Mouse (Mus musculus): ENCODE results near the gene Krtap16-3. TPM values are rescaled to one million over a fixed set of nuclear protein-coding genes. Genes with fewer than 3 reads are reported as not detected.

The Krtap16-3 gene
- polyA plus RNA-seq (2015; fragmentation: Nextera tagmentation; extraction: Ambion mirVana) = not detected in 2 replicates

- Histone ChIP-seq H3K9ac (no peak within 1 kb of the TSS), H3K4me2 (no peak within 1 kb of the TSS), H3K27ac (no peak within 1 kb of the TSS), H3K9me3 (no peaks in the 10 kb centered on the region), H3K4me3 (no peak within 1 kb of the TSS), H3K36me3 (replicated peaks) (no peaks in the 10 kb centered on the region), H3K4me1 (no peaks in the 10 kb centered on the region), H3K27me3 (replicated peaks) (no peaks in the 10 kb centered on the region)
- no peak for ATAC-seq (replicated peaks)
- 89% methylated on average over 7 of the region's 7 CpGs for WGBS
These were observed at the start of gene Krtap16-3 for GRCm38 (mm10) chr16:88962773-88963172. Krtap16-3 (minus strand) TSS chr16:88962873.

- no peaks in the 10 kb centered on the region for H3K9me3 ChIP-seq
- H3K4me1 ChIP-seq = no peaks in the 10 kb centered on the region
- H3K4me3 ChIP-seq = no peak within 1 kb of the TSS
- H3K27me3 ChIP-seq (replicated peaks) = no peaks in the 10 kb centered on the region
- ATAC-seq (replicated peaks) = no peak
- no peak within 1 kb of the TSS for H3K27ac ChIP-seq
- WGBS = 86% methylated on average over 5 of the region's 5 CpGs
- H3K4me2 ChIP-seq = no peak within 1 kb of the TSS
- H3K36me3 ChIP-seq (replicated peaks) = no peaks in the 10 kb centered on the region
- no peak within 1 kb of the TSS for H3K9ac ChIP-seq
These were observed 48.0 kb upstream of the Krtap16-3 start, which contains the start of gene Krtap22-2 for GRCm38 (mm10) chr16:89010659-89011058. Krtap22-2 (minus strand) TSS chr16:89010759.

GRCm38 (mm10) chr16:88941106-88941505, 21.6 kb downstream of the Krtap16-3 start:
- no peak overlapping the region for H3K9ac ChIP-seq
- no peak overlapping the region for H3K27ac ChIP-seq
- H3K4me1 ChIP-seq = no peaks in the 10 kb centered on the region
- no peak overlapping the region for H3K4me2 ChIP-seq
- no peaks in the 10 kb centered on the region for H3K27me3 ChIP-seq (replicated peaks)
- H3K36me3 ChIP-seq (replicated peaks) = no peaks in the 10 kb centered on the region
- H3K4me3 ChIP-seq = no peak overlapping the region
- WGBS = 63% methylated on average over 6 of the region's 6 CpGs
- no peaks in the 10 kb centered on the region for H3K9me3 ChIP-seq
- ATAC-seq (replicated peaks) = no peak

GRCm38 (mm10) chr16:88938252-88938651, 24.4 kb downstream of the Krtap16-3 start:
- no peak overlapping the region for H3K4me2 ChIP-seq
- 80% methylated on average over 7 of the region's 7 CpGs for WGBS
- H3K9ac ChIP-seq = no peak overlapping the region
- no peak overlapping the region for H3K4me3 ChIP-seq
- no peak for ATAC-seq (replicated peaks)
- H3K4me1 ChIP-seq = no peaks in the 10 kb centered on the region
- no peaks in the 10 kb centered on the region for H3K36me3 ChIP-seq (replicated peaks)
- H3K9me3 ChIP-seq = no peaks in the 10 kb centered on the region
- no peak overlapping the region for H3K27ac ChIP-seq
- H3K27me3 ChIP-seq (replicated peaks) = no peaks in the 10 kb centered on the region

- H3K36me3 ChIP-seq (replicated peaks) = no peaks in the 10 kb centered on the region
- H3K27me3 ChIP-seq (replicated peaks) = no peaks in the 10 kb centered on the region
- H3K4me2 ChIP-seq = no peak within 1 kb of the TSS
- no peaks in the 10 kb centered on the region for H3K4me1 ChIP-seq
- WGBS = 92% methylated on average over 3 of the region's 3 CpGs
- H3K27ac ChIP-seq = no peak within 1 kb of the TSS
- no peak within 1 kb of the TSS for H3K4me3 ChIP-seq
- H3K9me3 ChIP-seq = no peaks in the 10 kb centered on the region
- ATAC-seq (replicated peaks) = no peak
- no peak within 1 kb of the TSS for H3K9ac ChIP-seq
These were observed 30.5 kb downstream of the Krtap16-3 start, which contains the start of gene Krtap19-9b for GRCm38 (mm10) chr16:88932165-88932564. Krtap19-9b (minus strand) TSS chr16:88932265.

Other genes with a start within 250 kb of the Krtap16-3 start
- not detected in 2 replicates for gene Krtap13-1, start 234.0 kb downstream of the Krtap16-3 start, polyA plus RNA-seq (2015; fragmentation: Nextera tagmentation; extraction: Ambion mirVana)
- not detected in 2 replicates for gene Krtap13, start 211.2 kb downstream of the Krtap16-3 start, polyA plus RNA-seq (2015; fragmentation: Nextera tagmentation; extraction: Ambion mirVana)
- not detected in 2 replicates for gene 2310034C09Rik, start 204.0 kb downstream of the Krtap16-3 start, polyA plus RNA-seq (2015; fragmentation: Nextera tagmentation; extraction: Ambion mirVana)
- gene 2310057N15Rik, start 188.7 kb downstream of the Krtap16-3 start, polyA plus RNA-seq (2015; fragmentation: Nextera tagmentation; extraction: Ambion mirVana) = not detected in 2 replicates
- not detected in 2 replicates for gene Gm5965, start 185.0 kb downstream of the Krtap16-3 start, polyA plus RNA-seq (2015; fragmentation: Nextera tagmentation; extraction: Ambion mirVana)
- not detected in 2 replicates for gene Gm20741, start 150.7 kb downstream of the Krtap16-3 start, polyA plus RNA-seq (2015; fragmentation: Nextera tagmentation; extraction: Ambion mirVana)
- not detected in 2 replicates for gene Krtap15, start 142.7 kb downstream of the Krtap16-3 start, polyA plus RNA-seq (2015; fragmentation: Nextera tagmentation; extraction: Ambion mirVana)
- not detected in 2 replicates for gene Krtap14, start 136.7 kb downstream of the Krtap16-3 start, polyA plus RNA-seq (2015; fragmentation: Nextera tagmentation; extraction: Ambion mirVana)
- gene Krtap19-1, start 93.5 kb downstream of the Krtap16-3 start, polyA plus RNA-seq (2015; fragmentation: Nextera tagmentation; extraction: Ambion mirVana) = not detected in 2 replicates
- not detected in 2 replicates for gene Krtap19-2, start 88.6 kb downstream of the Krtap16-3 start, polyA plus RNA-seq (2015; fragmentation: Nextera tagmentation; extraction: Ambion mirVana)
- gene Krtap19-3, start 84.8 kb downstream of the Krtap16-3 start, polyA plus RNA-seq (2015; fragmentation: Nextera tagmentation; extraction: Ambion mirVana) = not detected in 2 replicates
- not detected in 2 replicates for gene Krtap19-4, start 77.8 kb downstream of the Krtap16-3 start, polyA plus RNA-seq (2015; fragmentation: Nextera tagmentation; extraction: Ambion mirVana)
- not detected in 2 replicates for gene Krtap19-5, start 66.4 kb downstream of the Krtap16-3 start, polyA plus RNA-seq (2015; fragmentation: Nextera tagmentation; extraction: Ambion mirVana)
- gene Krtap19-9b, start 30.6 kb downstream of the Krtap16-3 start, polyA plus RNA-seq (2015; fragmentation: Nextera tagmentation; extraction: Ambion mirVana) = not detected in 2 replicates
- gene Krtap22-2, start 47.9 kb upstream of the Krtap16-3 start, polyA plus RNA-seq (2015; fragmentation: Nextera tagmentation; extraction: Ambion mirVana) = not detected in 2 replicates
- not detected in 2 replicates for gene Gm10229, start 52.4 kb upstream of the Krtap16-3 start, polyA plus RNA-seq (2015; fragmentation: Nextera tagmentation; extraction: Ambion mirVana)
- not detected in 2 replicates for gene Krtap6-1, start 68.8 kb upstream of the Krtap16-3 start, polyA plus RNA-seq (2015; fragmentation: Nextera tagmentation; extraction: Ambion mirVana)
- not detected in 2 replicates for gene Gm10228, start 78.6 kb upstream of the Krtap16-3 start, polyA plus RNA-seq (2015; fragmentation: Nextera tagmentation; extraction: Ambion mirVana)
- not detected in 2 replicates for gene Krtap6-5, start 85.0 kb upstream of the Krtap16-3 start, polyA plus RNA-seq (2015; fragmentation: Nextera tagmentation; extraction: Ambion mirVana)
- not detected in 2 replicates for gene 1110025L11Rik, start 101.1 kb upstream of the Krtap16-3 start, polyA plus RNA-seq (2015; fragmentation: Nextera tagmentation; extraction: Ambion mirVana)
- gene Krtap6-3, start 121.1 kb upstream of the Krtap16-3 start, polyA plus RNA-seq (2015; fragmentation: Nextera tagmentation; extraction: Ambion mirVana) = not detected in 2 replicates
- not detected in 2 replicates for gene Gm6358, start 178.0 kb upstream of the Krtap16-3 start, polyA plus RNA-seq (2015; fragmentation: Nextera tagmentation; extraction: Ambion mirVana)
- not detected in 2 replicates for gene Gm10061, start 188.2 kb upstream of the Krtap16-3 start, polyA plus RNA-seq (2015; fragmentation: Nextera tagmentation; extraction: Ambion mirVana)
- gene Gm9789, start 195.1 kb upstream of the Krtap16-3 start, polyA plus RNA-seq (2015; fragmentation: Nextera tagmentation; extraction: Ambion mirVana) = not detected in 2 replicates
- gene Gm7735, start 206.6 kb upstream of the Krtap16-3 start, polyA plus RNA-seq (2015; fragmentation: Nextera tagmentation; extraction: Ambion mirVana) = not detected in 2 replicates
- not detected in 2 replicates for gene 1110057P08Rik, start 211.9 kb upstream of the Krtap16-3 start, polyA plus RNA-seq (2015; fragmentation: Nextera tagmentation; extraction: Ambion mirVana)
- gene Krtap20-2, start 243.0 kb upstream of the Krtap16-3 start, polyA plus RNA-seq (2015; fragmentation: Nextera tagmentation; extraction: Ambion mirVana) = not detected in 2 replicates

All from midbrain, embryonic 15.5 days (tissue).